Mouse (Mus musculus) hindbrain, embryonic 10.5 days (tissue): ENCODE results near the gene Gata2. TPM values are rescaled to one million over a fixed set of nuclear protein-coding genes. Genes with fewer than 3 reads are reported as not detected.

Experiments
- DNase-seq: peaks from one replicate; pipeline ENCODE4 v3.0.0-alpha.2; 2017; ENCODE audit warnings: low spot score
- H3K27ac ChIP-seq: fragments of 300-500 bp; sonication (generic); 2 replicates; pipeline ENCODE4 v1.5.1; 2016; ENCODE audit warnings: mild to moderate bottlenecking, moderate library complexity
- H3K27me3 ChIP-seq: fragments of 300-500 bp; sonication (generic); 2 replicates; pipeline ENCODE4 v1.6.1; 2016; ENCODE audit warnings: mild to moderate bottlenecking; ENCODE audit not compliant: poor library complexity, insufficient read depth, severe bottlenecking
- H3K36me3 ChIP-seq: fragments of 300-500 bp; sonication (generic); 2 replicates; pipeline ENCODE4 v1.6.1; 2016; ENCODE audit warnings: mild to moderate bottlenecking, moderate library complexity
- H3K4me1 ChIP-seq: fragments of 300-500 bp; sonication (generic); replicated peaks from 2 replicates; pipeline ENCODE4 v1.6.1; 2016; ENCODE audit warnings: mild to moderate bottlenecking
- H3K4me3 ChIP-seq: fragments of 300-500 bp; sonication (generic); 2 replicates; pipeline ENCODE4 v1.5.1; 2016; ENCODE audit warnings: mild to moderate bottlenecking, moderate library complexity
- H3K9me3 ChIP-seq: fragments of 300-500 bp; sonication (generic); 2 replicates; pipeline ENCODE4 v1.6.1; 2016; ENCODE audit warnings: mild to moderate bottlenecking, moderate library complexity
- WGBS: fragments of 180-500 bp; shearing (Covaris S2); methylation state at CpG from one replicate; pipeline ENCODE4 v1.1.7; 2016; 5-methylcytosine and 5-hydroxymethylcytosine counted together
- polyA plus RNA-seq: library from polyadenylated mRNA; unstranded; fragments of >200 nt; fragmentation: Nextera tagmentation; extraction: Ambion mirVana; gene quantifications from 2 replicates; pipeline ENCODE4 v1.2.1, GENCODE M21; 2016

The Gata2 gene
- polyA plus RNA-seq, 1 experiment from 2014 or later: 20.0 TPM

- peak overlapping the region; percentile 56 for H3K4me3 ChIP-seq
- DNase-seq: no peak
Measured at GRCm38 (mm10) chr6:88197313-88198069, 3.8 kb downstream of the Gata2 start.

GRCm38 (mm10) chr6:88198070-88198940, 4.6 kb downstream of the Gata2 start:
- Histone ChIP-seq H3K27me3 (peaks cover 100% of the 10 kb centered on the region), H3K36me3 (no peaks in the 10 kb centered on the region), H3K9me3 (no peaks in the 10 kb centered on the region), H3K4me1 (peaks cover 74% of the 10 kb centered on the region), H3K27ac (peak overlapping the region; percentile 77), H3K4me3 (peak overlapping the region; percentile 56)
- DNase-seq: peak; percentile 88
- under 1% methylated on average over 58 of the region's 62 CpGs for WGBS

More at GRCm38 (mm10) chr6:88197313-88198069, 3.8 kb downstream of the Gata2 start:
- Histone ChIP-seq H3K36me3 (no peaks in the 10 kb centered on the region), H3K4me1 (peaks cover 69% of the 10 kb centered on the region), H3K27ac (peak overlapping the region; percentile 77), H3K9me3 (no peaks in the 10 kb centered on the region), H3K27me3 (peaks cover 100% of the 10 kb centered on the region)
- WGBS: under 1% methylated on average over 39 of the region's 39 CpGs

DNA sequence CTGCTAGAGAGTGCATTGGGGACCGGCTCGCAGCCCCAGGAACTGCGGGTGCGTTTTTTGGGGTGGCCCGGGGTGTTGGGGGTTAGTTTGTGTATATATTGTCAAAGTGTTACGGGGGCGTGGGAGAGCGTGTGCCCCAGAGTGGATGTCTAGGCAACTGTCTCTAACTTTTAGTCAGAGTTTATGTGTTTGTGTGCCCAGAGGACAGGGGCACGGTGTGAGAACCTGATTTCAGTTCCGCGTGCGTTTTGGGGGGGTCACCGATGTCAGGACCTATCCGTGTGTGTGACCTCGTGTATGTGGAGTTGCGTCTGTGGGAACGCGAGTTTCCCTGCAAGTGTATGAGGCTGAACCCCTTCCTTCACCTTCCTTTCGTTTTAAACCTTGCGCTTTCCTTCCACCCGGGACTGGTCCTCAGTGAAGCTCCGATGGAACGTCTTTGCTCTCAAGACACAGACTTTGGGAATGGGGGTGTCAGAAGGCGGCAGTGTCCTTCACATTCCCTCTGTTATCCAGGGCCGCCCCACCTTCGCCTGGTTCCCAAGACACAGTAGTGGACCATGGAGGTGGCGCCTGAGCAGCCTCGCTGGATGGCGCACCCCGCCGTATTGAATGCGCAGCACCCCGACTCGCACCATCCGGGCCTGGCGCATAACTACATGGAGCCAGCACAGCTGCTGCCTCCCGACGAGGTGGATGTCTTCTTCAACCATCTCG, 5.5 kb downstream of the Gata2 start:
- peak overlapping the region; percentile 77 for H3K27ac ChIP-seq
- WGBS: 1% methylated on average over 39 of the region's 39 CpGs
- peak overlapping the region; percentile 56 for H3K4me3 ChIP-seq
- no peaks in the 10 kb centered on the region for H3K36me3 ChIP-seq
- H3K9me3 ChIP-seq: no peaks in the 10 kb centered on the region
- H3K27me3 ChIP-seq: peaks cover 100% of the 10 kb centered on the region
- H3K4me1 ChIP-seq: peaks cover 73% of the 10 kb centered on the region
- DNase-seq: peak; percentile 43

GRCm38 (mm10) chr6:88199718-88200692, 6.3 kb downstream of the Gata2 start:
- Histone ChIP-seq H3K9me3 (no peaks in the 10 kb centered on the region), H3K27me3 (peaks cover 100% of the 10 kb centered on the region), H3K27ac (peak overlapping the region; percentile 29; the same call in 1 of the 2 replicates), H3K4me1 (peaks cover 75% of the 10 kb centered on the region), H3K4me3 (peak overlapping the region; percentile 56), H3K36me3 (no peaks in the 10 kb centered on the region)
- 2% methylated on average over 50 of the region's 50 CpGs for WGBS
- DNase-seq: peak; percentile 36

DNA sequence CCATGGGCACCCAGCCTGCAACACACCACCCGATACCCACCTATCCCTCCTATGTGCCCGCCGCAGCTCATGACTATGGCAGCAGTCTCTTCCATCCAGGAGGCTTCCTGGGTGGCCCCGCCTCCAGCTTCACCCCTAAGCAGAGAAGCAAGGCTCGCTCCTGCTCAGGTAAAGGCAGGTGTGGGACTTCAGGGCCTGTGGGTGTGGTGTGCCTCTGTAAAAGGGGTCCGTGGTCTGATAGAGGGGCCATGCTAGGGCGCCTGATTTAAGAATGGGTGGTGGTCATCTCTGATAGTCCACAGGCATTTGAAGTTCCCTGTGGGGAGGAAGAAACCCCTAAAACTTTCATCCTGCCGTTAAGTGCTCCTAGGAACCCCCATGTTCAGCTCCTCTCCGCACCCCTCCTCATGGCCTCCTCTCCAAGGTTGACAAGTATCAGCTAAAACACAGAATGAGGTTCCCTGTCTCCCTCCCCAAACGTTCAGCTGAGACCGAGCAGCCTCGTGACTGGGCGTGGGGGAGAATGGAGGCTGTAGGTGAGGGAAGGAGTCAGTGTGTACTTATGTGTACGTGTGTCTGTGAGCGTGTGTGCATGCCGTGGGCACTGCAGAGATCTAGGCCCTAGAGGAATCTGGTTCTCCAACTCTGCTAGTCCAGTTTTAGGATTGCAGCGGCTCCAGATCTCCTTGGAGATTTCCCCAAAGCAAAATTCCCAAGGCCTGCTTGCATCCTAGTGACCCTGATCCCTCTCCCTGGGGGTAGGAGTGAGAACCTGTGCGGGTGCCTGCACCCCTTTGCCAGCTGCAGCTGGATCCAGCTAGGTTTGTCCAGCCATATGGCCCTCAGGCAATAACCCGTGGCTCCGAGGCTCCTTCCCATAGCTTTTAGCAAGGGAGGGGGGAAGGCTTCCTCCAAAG, 7.3 kb downstream of the Gata2 start:
- 5% methylated on average over 20 of the region's 20 CpGs for WGBS
- Histone ChIP-seq H3K27ac (no peak overlapping the region), H3K4me1 (peaks cover 82% of the 10 kb centered on the region), H3K36me3 (no peaks in the 10 kb centered on the region), H3K27me3 (peaks cover 100% of the 10 kb centered on the region), H3K4me3 (peak overlapping the region; percentile 56), H3K9me3 (no peaks in the 10 kb centered on the region)
- DNase-seq: peak; percentile 27

- WGBS: 5% methylated on average over 15 of the region's 15 CpGs
- no peaks in the 10 kb centered on the region for H3K36me3 ChIP-seq
- H3K4me1 ChIP-seq: peaks cover 78% of the 10 kb centered on the region
- H3K27ac ChIP-seq: no peak overlapping the region
- peak overlapping the region; percentile 28 for H3K4me3 ChIP-seq
- peak; percentile 47 for DNase-seq
- H3K9me3 ChIP-seq: no peaks in the 10 kb centered on the region
- H3K27me3 ChIP-seq: peaks cover 100% of the 10 kb centered on the region
Measured at GRCm38 (mm10) chr6:88201926-88202700, 8.4 kb downstream of the Gata2 start.

DNA sequence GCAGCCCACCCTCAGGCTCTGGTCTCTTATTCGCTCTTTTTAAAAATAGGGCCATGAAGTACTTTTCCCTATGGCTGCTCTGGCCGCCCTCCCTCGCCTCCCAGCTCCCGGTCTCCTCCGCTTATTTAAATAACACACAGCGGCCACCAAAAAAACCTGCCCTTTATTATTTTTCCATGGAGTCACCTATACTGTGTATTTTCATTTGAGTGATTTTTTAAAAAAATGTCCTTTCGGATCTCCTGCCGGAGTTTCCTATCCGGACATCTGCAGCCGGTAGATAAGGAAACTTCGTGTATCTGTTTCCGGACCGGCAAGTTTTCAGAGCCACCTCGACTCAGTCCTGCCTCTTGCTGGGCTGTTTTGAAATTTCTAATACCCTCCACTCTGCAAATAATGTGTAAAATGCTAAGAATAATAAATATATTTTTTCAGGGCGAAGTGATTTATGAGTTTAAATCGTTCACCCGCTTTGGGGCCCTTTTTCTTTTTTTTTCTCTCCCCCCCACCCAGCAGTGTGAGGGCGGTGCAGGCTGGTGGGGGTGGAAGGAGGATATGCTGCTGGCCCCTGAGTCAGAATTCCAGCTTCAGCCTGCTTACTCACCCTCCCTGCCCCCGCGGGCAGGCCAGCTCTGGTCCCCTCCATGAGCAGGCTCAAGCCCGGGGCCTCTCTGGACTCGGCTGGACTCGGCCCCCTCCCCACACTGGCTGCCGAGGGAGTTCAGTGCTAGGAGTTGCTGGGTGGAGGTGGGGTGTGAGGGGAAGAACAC, 9.4 kb downstream of the Gata2 start:
- Histone ChIP-seq H3K9me3 (no peaks in the 10 kb centered on the region), H3K27me3 (peaks cover 100% of the 10 kb centered on the region), H3K4me3 (peak overlapping the region; percentile 36), H3K27ac (peak overlapping the region; percentile 59; the same call in 1 of the 2 replicates), H3K4me1 (peaks cover 68% of the 10 kb centered on the region), H3K36me3 (no peaks in the 10 kb centered on the region)
- WGBS: 2% methylated on average over 24 of the region's 24 CpGs
- DNase-seq: peak; percentile 48

DNA sequence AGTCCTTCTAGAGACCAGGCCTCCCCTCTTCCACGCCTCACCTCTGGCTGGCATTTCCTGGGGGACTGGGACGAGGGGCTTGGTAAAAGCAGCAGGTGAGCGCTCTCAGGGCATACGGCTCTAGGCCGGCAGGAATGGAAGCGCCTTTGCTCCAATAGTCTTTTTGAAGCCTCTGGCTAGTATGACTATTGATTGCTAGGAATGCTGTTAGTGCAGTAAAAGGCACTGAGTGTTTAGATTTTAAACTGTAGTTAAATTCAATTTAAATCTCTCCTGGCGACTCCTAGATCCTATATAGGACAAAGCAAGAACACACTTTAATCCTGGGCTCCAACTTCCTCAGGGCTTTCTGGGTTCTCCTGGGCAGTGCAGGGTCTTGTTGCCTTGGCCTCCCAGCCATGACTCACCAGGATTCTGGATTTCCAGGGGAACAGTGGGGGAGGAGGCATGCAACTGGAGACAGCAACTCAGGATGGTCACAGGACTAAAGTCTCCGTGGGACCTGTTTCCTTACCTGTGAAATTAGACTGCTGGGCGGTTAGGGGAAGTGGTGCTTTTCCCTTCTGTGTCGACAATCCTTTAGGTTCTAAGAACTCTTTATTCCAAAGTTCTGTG, 10.2 kb downstream of the Gata2 start:
- Histone ChIP-seq H3K4me3 (peak overlapping the region; percentile 36; the same call in 1 of the 2 replicates), H3K27ac (0 out of 2 replicates have a peak overlapping the region, but pooled peaks have one; percentile 59), H3K27me3 (peaks cover 100% of the 10 kb centered on the region), H3K9me3 (no peaks in the 10 kb centered on the region), H3K36me3 (no peaks in the 10 kb centered on the region), H3K4me1 (peaks cover 60% of the 10 kb centered on the region)
- no peak for DNase-seq
- WGBS: 5% methylated on average over 10 of the region's 10 CpGs

- Histone ChIP-seq H3K27me3 (peaks cover 98% of the 10 kb centered on the region), H3K36me3 (no peaks in the 10 kb centered on the region), H3K27ac (no peak overlapping the region), H3K4me3 (0 out of 2 replicates have a peak overlapping the region, but pooled peaks have one; percentile 16), H3K9me3 (no peaks in the 10 kb centered on the region), H3K4me1 (peaks cover 51% of the 10 kb centered on the region)
- peak; percentile 39 for DNase-seq
- WGBS: 9% methylated on average over 25 of the region's 25 CpGs
Measured at GRCm38 (mm10) chr6:88204531-88205385, 11.1 kb downstream of the Gata2 start.
